Mouse (Mus musculus) T-helper 17 cell (primary cell): ENCODE measurements at regions not wholly inside any gene's neighbourhood (a gene's known extent, or its start where the extent isn't known, plus 50 kb on each side); places are given as distances from the start of the nearest gene placed in this dataset.

Experiments
- in situ Hi-C, 2 experiments: fragments of 300-600 bp; cut with MboI, MseI; formaldehyde crosslinking; loops; 1 replicate in 1 of 2; 2 replicates in 1 of 2; pipeline ENCODE4 v1.15.1; 2025; ENCODE audit warnings: high pct_unique_total_duplicates in 2 of 2

GRCm38 (mm10) chr1:161301348-161302075 is 50.5 kb upstream of the Prdx6 start:
- in situ Hi-C loops = no loop called here

- in situ Hi-C loops = no loop called here
These were observed 55.9 kb upstream of the Prdx6 start for GRCm38 (mm10) chr1:161306772-161307499.

GRCm38 (mm10) chr1:161309269-161309668 is 58.2 kb upstream of the Prdx6 start:
- in situ Hi-C loops = no loop called here

- in situ Hi-C loops = no loop called here
These were observed 63.1 kb upstream of the Prdx6 start for GRCm38 (mm10) chr1:161314078-161314477.

GRCm38 (mm10) chr1:161321675-161322074 is 70.7 kb upstream of the Prdx6 start:
- in situ Hi-C loops = loop anchor here in 1 of 2 experiments (10.0 kb wide), 1 partner anchor 1203 kb away; no protein-coding TSS in a partner anchor

GRCm38 (mm10) chr1:161329218-161329617 is 66.0 kb upstream of the Tnfsf4 start:
- in situ Hi-C loops = loop anchor here in 1 of 2 experiments (10.0 kb wide), 1 partner anchor 1196 kb away; no protein-coding TSS in a partner anchor

GRCm38 (mm10) chr1:161333151-161333550 is 62.1 kb upstream of the Tnfsf4 start:
- in situ Hi-C loops = no loop called here

GRCm38 (mm10) chr1:161345111-161345510 is 50.1 kb upstream of the Tnfsf4 start:
- in situ Hi-C loops = no loop called here
